Comparison of ENCODE assay signal across 22 mouse cellular contexts in genomic region chr11:60966974-60967373, GRCm38 (mm10). TPM values are rescaled to one million over a fixed set of nuclear protein-coding genes. Genes with fewer than 3 reads are reported as not detected.
DNase-seq lines count a peak whose midpoint lies in the region; ATAC-seq and TF ChIP-seq lines count a peak whose summit lies in the region.
"Had no signal": no experiment of that assay in that cellular context is flagged by ENCODE, and none has a peak within 500 bp of the region (broad histone marks: within the 10 kb centered on the region; RNA-seq: fewer than 3 reads in every experiment).

No protein-coding gene starts in this region.

- no peaks in the 10 kb centered on the region for H3K27me3 ChIP-seq in hindbrain, embryonic 16.5 days (replicated peaks; ENCODE audit: control insufficient read depth, insufficient read depth, low read length)
- H3K27me3 ChIP-seq in hindbrain, embryonic 14.5 days (ENCODE audit: control insufficient read depth, insufficient read depth, low read length) = no peaks in the 10 kb centered on the region
- no peaks in the 10 kb centered on the region for H3K27me3 ChIP-seq in limb, embryonic 12.5 days
- H3K27me3 ChIP-seq: embryonic facial prominence, embryonic 12.5 days; limb, embryonic 13.5 days had no signal

- peaks cover 2% of the 10 kb centered on the region; the same call in 1 of the 2 replicates for H3K9me3 ChIP-seq in hindbrain, embryonic 16.5 days (ENCODE audit: control insufficient read depth, low read length)
- H3K9me3 ChIP-seq in hindbrain, embryonic 14.5 days (ENCODE audit: control insufficient read depth, low read length) = 0 out of 2 replicates have a peak, but pooled peaks cover 3% of the 10 kb centered on the region
- H3K9me3 ChIP-seq in limb, embryonic 12.5 days = peaks cover 7% of the 10 kb centered on the region
- H3K9me3 ChIP-seq: embryonic facial prominence, embryonic 12.5 days; limb, embryonic 13.5 days; liver, embryonic 15.5 days had no signal

- H3K4me3 ChIP-seq in hindbrain, embryonic 16.5 days (ENCODE audit: low read length) = no peak overlapping the region
- no peak overlapping the region for H3K4me3 ChIP-seq in hindbrain, embryonic 14.5 days (replicated peaks; ENCODE audit: low read length)
- H3K4me3 ChIP-seq in lung, adult 2 months (replicated peaks; ENCODE audit: extremely low read depth, low read depth, low read length) = no peak overlapping the region
- H3K4me3 ChIP-seq in limb, embryonic 12.5 days (replicated peaks) = no peak overlapping the region
- H3K4me3 ChIP-seq: embryonic facial prominence, embryonic 12.5 days; forebrain, embryonic 10.5 days; limb, embryonic 13.5 days; liver, embryonic 15.5 days; megakaryocyte, embryonic 14.5 days had no signal

- DNase-seq in hindbrain, embryonic 14.5 days (ENCODE audit: low spot score) = no peak
- DNase-seq in lung, postnatal 10 days = peak; percentile 40
- no peak for DNase-seq in lung, adult 2 months
- no peak for DNase-seq in kidney, postnatal 10 days
- no peak for DNase-seq in left cerebral cortex, postnatal 14 days (ENCODE audit: low spot score in 2 of 2)
- DNase-seq: adrenal gland, postnatal 25 days; cerebellum, adult 2 months; gastrocnemius, postnatal 10 days; heart, adult 18-20 months; layer of hippocampus, postnatal 36 days; right cerebral cortex, postnatal 25 days; thymus, postnatal 4 days had no signal

- H3K4me2 ChIP-seq in hindbrain, embryonic 16.5 days (ENCODE audit: low read length) = no peak overlapping the region
- no peak overlapping the region for H3K4me2 ChIP-seq in hindbrain, embryonic 14.5 days (replicated peaks)
- no peak overlapping the region for H3K4me2 ChIP-seq in limb, embryonic 12.5 days
- H3K4me2 ChIP-seq: embryonic facial prominence, embryonic 12.5 days; limb, embryonic 13.5 days; liver, embryonic 15.5 days had no signal

- no peak overlapping the region for H3K27ac ChIP-seq in hindbrain, embryonic 16.5 days (ENCODE audit: low read depth, low read length)
- no peak overlapping the region for H3K27ac ChIP-seq in hindbrain, embryonic 14.5 days
- 0 out of 2 replicates have a peak overlapping the region, but pooled peaks have one; percentile 41 for H3K27ac ChIP-seq in limb, embryonic 12.5 days
- H3K27ac ChIP-seq: embryonic facial prominence, embryonic 12.5 days; forebrain, embryonic 10.5 days; limb, embryonic 13.5 days; liver, embryonic 15.5 days had no signal

- H3K36me3 ChIP-seq in hindbrain, embryonic 16.5 days (ENCODE audit: control insufficient read depth, insufficient read depth, low read length) = no peaks in the 10 kb centered on the region
- H3K36me3 ChIP-seq in hindbrain, embryonic 14.5 days (replicated peaks; ENCODE audit: control insufficient read depth, insufficient read depth) = no peaks in the 10 kb centered on the region
- no peaks in the 10 kb centered on the region for H3K36me3 ChIP-seq in limb, embryonic 12.5 days
- H3K36me3 ChIP-seq: embryonic facial prominence, embryonic 12.5 days; forebrain, embryonic 10.5 days; limb, embryonic 13.5 days; liver, embryonic 15.5 days had no signal

- no peak for TF ChIP-seq CTCF in lung, adult 2 months (IDR thresholded peaks at IDR 0.05; ENCODE audit: insufficient read depth, low read length)

- TF ChIP-seq POLR2A in lung, adult 2 months (IDR thresholded peaks at IDR 0.05; ENCODE audit: borderline replicate concordance, extremely low read depth, low read depth, low read length) = no peak

- intact Hi-C loops in left cerebral cortex, postnatal 14 days (cut with DNase I) = no loop called here

- WGBS in hindbrain, embryonic 16.5 days = 42% methylated on average over 6 of the region's 6 CpGs
- WGBS in hindbrain, embryonic 14.5 days = 54% methylated on average over 6 of the region's 6 CpGs
- WGBS in lung, adult 2 months = 42% methylated on average over 6 of the region's 6 CpGs
- WGBS in limb, embryonic 12.5 days = 58% methylated on average over 6 of the region's 6 CpGs

- H3K9ac ChIP-seq in hindbrain, embryonic 16.5 days (ENCODE audit: low read depth, low read length) = no peak overlapping the region
- H3K9ac ChIP-seq in hindbrain, embryonic 14.5 days = no peak overlapping the region
- H3K9ac ChIP-seq in limb, embryonic 12.5 days (replicated peaks) = no peak overlapping the region
- H3K9ac ChIP-seq: embryonic facial prominence, embryonic 12.5 days; limb, embryonic 13.5 days; liver, embryonic 15.5 days had no signal

- ATAC-seq in hindbrain, embryonic 16.5 days = peak; percentile 58; the same call in 1 of the 2 replicates
- no peak for ATAC-seq in hindbrain, embryonic 14.5 days (ENCODE audit: low FRiP score)
- ATAC-seq in limb, embryonic 12.5 days (ENCODE audit: insufficient number of reproducible peaks, insufficient read depth, low FRiP score, low TSS enrichment, low read depth) = no peak
- ATAC-seq: activated CD4-positive, CD25-positive, alpha-beta regulatory T cell, adult 4 months had no signal

- no peaks in the 10 kb centered on the region for H3K4me1 ChIP-seq in hindbrain, embryonic 16.5 days (ENCODE audit: control insufficient read depth, insufficient read depth, low read depth, low read length)
- H3K4me1 ChIP-seq in hindbrain, embryonic 14.5 days (replicated peaks; ENCODE audit: control insufficient read depth, insufficient read depth, low read length) = no peaks in the 10 kb centered on the region
- no peaks in the 10 kb centered on the region for H3K4me1 ChIP-seq in lung, adult 2 months (ENCODE audit: control insufficient read depth, insufficient read depth, low read length)
- peaks cover 12% of the 10 kb centered on the region for H3K4me1 ChIP-seq in limb, embryonic 12.5 days (replicated peaks)
- H3K4me1 ChIP-seq: liver, embryonic 15.5 days; megakaryocyte, embryonic 14.5 days had no signal

RNA-seq across cellular contexts. Expression of gene Map2k3, which starts 35.1 kb away (rescaled TPM):
- 30.1 and 33.6 TPM in 2 replicates for polyA plus RNA-seq in hindbrain, embryonic 16.5 days (2015; fragmentation: Nextera tagmentation; extraction: Ambion mirVana)
- polyA plus RNA-seq in hindbrain, embryonic 14.5 days (2014; fragmentation: Nextera tagmentation; extraction: Ambion mirVana) = 23.5 and 24.3 TPM in 2 replicates
- 29.4 and 48.0 TPM in 2 replicates for polyA plus RNA-seq in lung, adult 2 months (2012; rRNA removed)
- polyA plus RNA-seq in limb, embryonic 12.5 days (2016; fragmentation: Nextera tagmentation; extraction: Ambion mirVana) = 83.1 and 84.7 TPM in 2 replicates
- total RNA-seq in left cerebral cortex, postnatal 14 days (2021) = 10 to 100 TPM; 12.1 to 14.7 TPM

RNA-seq across cellular contexts. Expression of gene Natd1, which starts 52.4 kb away (rescaled TPM):
- 24.5 and 28.0 TPM in 2 replicates for polyA plus RNA-seq in hindbrain, embryonic 16.5 days (2015; fragmentation: Nextera tagmentation; extraction: Ambion mirVana)
- 26.2 and 32.5 TPM in 2 replicates for polyA plus RNA-seq in hindbrain, embryonic 14.5 days (2014; fragmentation: Nextera tagmentation; extraction: Ambion mirVana)
- polyA plus RNA-seq in lung, adult 2 months (2012; rRNA removed) = 29.2 and 34.4 TPM in 2 replicates
- 14.2 and 15.9 TPM in 2 replicates for polyA plus RNA-seq in limb, embryonic 12.5 days (2016; fragmentation: Nextera tagmentation; extraction: Ambion mirVana)
- 10 to 100 TPM; 10.6 to 11.8 TPM for total RNA-seq in left cerebral cortex, postnatal 14 days (2021)

RNA-seq across cellular contexts. Expression of gene Kcnj12, which starts 55.4 kb away (rescaled TPM):
- 4.2 and 4.3 TPM in 2 replicates for polyA plus RNA-seq in hindbrain, embryonic 16.5 days (2015; fragmentation: Nextera tagmentation; extraction: Ambion mirVana)
- polyA plus RNA-seq in hindbrain, embryonic 14.5 days (2014; fragmentation: Nextera tagmentation; extraction: Ambion mirVana) = 3.3 and 4.3 TPM in 2 replicates
- 5.3 and 5.8 TPM in 2 replicates for polyA plus RNA-seq in lung, adult 2 months (2012; rRNA removed)
- 0.20 and 0.31 TPM in 2 replicates for polyA plus RNA-seq in limb, embryonic 12.5 days (2016; fragmentation: Nextera tagmentation; extraction: Ambion mirVana)
- total RNA-seq in left cerebral cortex, postnatal 14 days (2021) = 10 to 100 TPM; 12.9 to 13.5 TPM
- total RNA-seq: common myeloid progenitor, adult 5-6 weeks; hematopoietic stem cell, adult 5-6 weeks had no signal
- polyA plus RNA-seq: activated CD4-positive, CD25-positive, alpha-beta regulatory T cell, adult 4 months; liver, embryonic 15.5 days had no signal
